18 mouse cellular contexts compared by ENCODE assay signal in the genomic region with DNA sequence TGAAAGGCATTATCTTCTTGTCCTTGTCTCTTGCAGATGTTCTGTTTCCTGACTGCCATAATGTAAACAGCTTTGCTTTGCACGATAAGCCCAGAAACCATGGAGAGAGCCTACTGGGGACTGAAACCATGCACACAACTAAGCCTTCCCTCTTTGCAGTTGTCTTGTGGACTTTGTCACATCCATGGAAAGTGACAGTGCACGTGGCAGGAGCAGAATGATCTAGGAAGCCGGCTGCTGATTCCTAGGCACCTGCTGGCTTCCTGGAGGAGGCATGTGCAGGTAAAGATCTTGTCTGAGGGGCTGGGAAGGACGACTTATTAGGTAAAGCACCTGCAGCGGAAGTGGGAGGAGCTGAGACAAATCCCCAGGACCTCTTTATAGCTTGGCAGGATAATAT.
"Had no signal": no experiment of that assay in that cellular context is flagged by ENCODE, and none has a peak within 500 bp of the region (broad histone marks: within the 10 kb centered on the region; RNA-seq: fewer than 3 reads in every experiment).

No protein-coding gene starts in this region.

- H3K9ac ChIP-seq: liver, embryonic 15.5 days; liver, postnatal 0 days; lung, embryonic 15.5 days; midbrain, embryonic 13.5 days; midbrain, embryonic 15.5 days; neural tube, embryonic 12.5 days; stomach, embryonic 15.5 days had no signal

- H3K4me2 ChIP-seq: liver, embryonic 15.5 days; lung, embryonic 15.5 days; midbrain, embryonic 13.5 days; midbrain, embryonic 15.5 days; neural tube, embryonic 12.5 days; stomach, embryonic 15.5 days had no signal

- H3K36me3 ChIP-seq: liver, embryonic 15.5 days; lung, embryonic 15.5 days; midbrain, embryonic 10.5 days; midbrain, embryonic 13.5 days; midbrain, embryonic 15.5 days; neural tube, embryonic 12.5 days; stomach, embryonic 15.5 days had no signal

- ATAC-seq: liver, postnatal 0 days; lung, postnatal 0 days; midbrain, embryonic 13.5 days; midbrain, embryonic 15.5 days had no signal

- H3K9me3 ChIP-seq: liver, embryonic 15.5 days; lung, embryonic 15.5 days; midbrain, embryonic 10.5 days; midbrain, embryonic 13.5 days; midbrain, embryonic 15.5 days; neural tube, embryonic 12.5 days; stomach, embryonic 15.5 days had no signal

- H3K27ac ChIP-seq: liver, embryonic 15.5 days; lung, embryonic 15.5 days; midbrain, embryonic 10.5 days; midbrain, embryonic 13.5 days; midbrain, embryonic 15.5 days; neural tube, embryonic 12.5 days; stomach, embryonic 15.5 days; stomach, postnatal 0 days had no signal

- H3K27me3 ChIP-seq: liver, embryonic 15.5 days; lung, embryonic 15.5 days; midbrain, embryonic 13.5 days; midbrain, embryonic 15.5 days; neural tube, embryonic 12.5 days; stomach, embryonic 15.5 days had no signal

- H3K4me1 ChIP-seq: liver, embryonic 15.5 days; lung, embryonic 15.5 days; midbrain, embryonic 10.5 days; midbrain, embryonic 13.5 days; midbrain, embryonic 15.5 days; neural tube, embryonic 12.5 days had no signal

- DNase-seq: liver, postnatal 0 days; lung, adult 2 months; lung, postnatal 4 days; right cerebral cortex, adult 18-20 months; right cerebral cortex, postnatal 25 days; right cerebral cortex, postnatal 4 days; thymus, adult 2 months; thymus, postnatal 25 days; thymus, postnatal 4 days had no signal

- H3K4me3 ChIP-seq: liver, embryonic 15.5 days; lung, embryonic 15.5 days; midbrain, embryonic 10.5 days; midbrain, embryonic 13.5 days; midbrain, embryonic 15.5 days; neural tube, embryonic 12.5 days; stomach, embryonic 15.5 days had no signal
